Mouse (Mus musculus) CH12.LX (cell line): ENCODE results near the gene Klhl31.

ENCODE experiments used
- CHD1 ChIP-seq: IDR thresholded peaks from 2 replicates; pipeline ENCODE4 v1.6.1; 2012; ENCODE audit warnings: low read depth, low read length, improper control_type of control experiment, inconsistent platforms
- CTCF ChIP-seq, 2 experiments: IDR thresholded peaks in 1 of 2; conservative IDR thresholded peaks in 1 of 2; 2 replicates each; pipeline ENCODE4 v1.5.1; 2011 to 2012; ENCODE audit warnings: low read depth in 2 of 2, low read length in 2 of 2, improper control_type of control experiment in 1 of 2, inconsistent platforms in 1 of 2, mild to moderate bottlenecking in 1 of 2, moderate library complexity in 1 of 2
- E2F4 ChIP-seq: IDR thresholded peaks from 2 replicates; pipeline ENCODE4 v1.6.1; 2011; ENCODE audit warnings: low read depth, low read length, improper control_type of control experiment; ENCODE audit not compliant: insufficient replicate concordance
- EP300 ChIP-seq: IDR thresholded peaks from 2 replicates; pipeline ENCODE4 v1.6.1; 2011; ENCODE audit warnings: low read length, improper control_type of control experiment
- JUND ChIP-seq: conservative IDR thresholded peaks from 2 replicates; pipeline ENCODE4 v1.6.1; 2011; ENCODE audit warnings: low read depth, low read length, improper control_type of control experiment
- MAFK ChIP-seq: IDR thresholded peaks from 2 replicates; pipeline ENCODE4 v1.6.1; 2011; ENCODE audit warnings: low read length, improper control_type of control experiment; ENCODE audit not compliant: insufficient replicate concordance
- MEF2A ChIP-seq: IDR thresholded peaks from 2 replicates; pipeline ENCODE4 v1.6.1; 2014; ENCODE audit warnings: low read depth, mild to moderate bottlenecking, inconsistent platforms, low read length, improper control_type of control experiment, borderline replicate concordance
- POLR2A ChIP-seq: IDR thresholded peaks from 2 replicates; pipeline ENCODE4 v1.6.1; 2011; ENCODE audit warnings: low read depth, mild to moderate bottlenecking, improper control_type of control experiment, low read length
- POLR2AphosphoS2 ChIP-seq: IDR thresholded peaks from 2 replicates; pipeline ENCODE4 v1.6.1; 2011; ENCODE audit warnings: low read depth, low read length, improper control_type of control experiment
- RAD21 ChIP-seq: IDR thresholded peaks from 2 replicates; pipeline ENCODE4 v1.6.1; 2011; ENCODE audit warnings: low read depth, mild to moderate bottlenecking, low read length, improper control_type of control experiment, moderate library complexity
- RCOR1 ChIP-seq: conservative IDR thresholded peaks from 2 replicates; pipeline ENCODE4 v1.6.1; 2012; ENCODE audit warnings: low read depth, mild to moderate bottlenecking, inconsistent platforms, low read length, improper control_type of control experiment
- TBP ChIP-seq: conservative IDR thresholded peaks from 2 replicates; pipeline ENCODE4 v1.6.1; 2011; ENCODE audit warnings: low read depth, low read length, improper control_type of control experiment
- USF2 ChIP-seq: conservative IDR thresholded peaks from 2 replicates; pipeline ENCODE4 v1.6.1; 2011; ENCODE audit warnings: low read depth, low read length, improper control_type of control experiment
- ZNF384 ChIP-seq: IDR thresholded peaks from 2 replicates; pipeline ENCODE4 v1.6.1; 2012; ENCODE audit warnings: low read depth, low read length, improper control_type of control experiment, inconsistent platforms

DNA sequence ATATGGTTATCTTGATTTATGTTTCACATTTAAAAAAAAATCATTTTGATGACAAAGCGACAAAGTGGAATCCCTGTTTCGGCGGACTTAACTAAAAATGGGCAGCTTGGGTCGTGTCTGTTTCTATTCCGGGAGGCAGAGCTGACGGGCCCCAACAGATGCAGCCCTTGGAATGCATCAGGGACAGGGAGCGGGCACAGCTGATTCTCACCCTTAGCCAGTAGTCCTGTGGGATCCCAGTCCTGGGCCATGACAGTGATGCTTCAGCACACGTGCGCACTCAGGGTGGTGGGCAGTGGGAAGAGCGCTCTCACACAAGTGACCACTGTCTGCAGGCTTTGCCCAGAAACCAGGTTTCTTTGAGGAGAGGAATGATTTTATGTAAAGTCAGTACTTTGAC lies 1.1 kb downstream of the Klhl31 start:
- TF ChIP-seq ZNF384 (no peak), CTCF (conservative IDR thresholded peaks at IDR 0.05 in 1 of 2, IDR thresholded peaks at IDR 0.05 in 1 of 2; ENCODE audit: low read depth in 2 of 2, low read length in 2 of 2) (no peak), MEF2A (no peak), EP300 (no peak), RCOR1 (no peak), POLR2A (no peak), TBP (no peak), JUND (no peak), CHD1 (no peak), POLR2AphosphoS2 (no peak), RAD21 (no peak), E2F4 (no peak), MAFK (no peak), USF2 (no peak)
